Mouse (Mus musculus) inflammation-experienced regulatory T-cells, adult 6 months (primary cell): ENCODE measurements around the gene Dscaml1. TPM values are rescaled to one million over a fixed set of nuclear protein-coding genes. Genes with fewer than 3 reads are reported as not detected.

Source experiments
- ATAC-seq: one replicate; pipeline ENCODE4 v1.8.0; 2017
- polyA plus RNA-seq, 3 experiments: library from polyadenylated mRNA; unstranded; fragments of 100-300 nt; shearing (Covaris generic); gene quantifications; one replicate each; pipeline ENCODE4 v1.2.1; 2017

Gene Dscaml1
- polyA plus RNA-seq, 3 experiments from 2014 or later = not detected

DNA sequence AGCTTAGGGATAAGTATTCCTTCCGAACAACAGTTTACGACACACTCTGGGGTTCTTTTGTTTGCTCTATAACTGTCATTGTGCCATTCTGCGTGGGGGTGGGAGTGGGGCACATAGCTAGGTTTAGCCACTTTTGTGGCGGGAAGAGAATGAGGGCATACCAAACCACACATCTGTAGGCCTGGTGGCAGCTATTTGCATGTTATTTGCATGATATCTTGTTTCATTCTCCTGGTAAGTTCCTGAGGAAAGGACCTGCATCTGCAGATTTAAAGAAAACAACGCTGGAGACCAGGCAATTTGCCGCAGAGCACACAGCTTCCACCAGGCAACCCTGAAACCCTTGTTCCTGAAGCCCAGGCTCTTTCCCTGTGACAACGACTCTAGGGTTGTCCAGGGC, 30.8 kb downstream of the Dscaml1 start:
- no peak for ATAC-seq

DNA sequence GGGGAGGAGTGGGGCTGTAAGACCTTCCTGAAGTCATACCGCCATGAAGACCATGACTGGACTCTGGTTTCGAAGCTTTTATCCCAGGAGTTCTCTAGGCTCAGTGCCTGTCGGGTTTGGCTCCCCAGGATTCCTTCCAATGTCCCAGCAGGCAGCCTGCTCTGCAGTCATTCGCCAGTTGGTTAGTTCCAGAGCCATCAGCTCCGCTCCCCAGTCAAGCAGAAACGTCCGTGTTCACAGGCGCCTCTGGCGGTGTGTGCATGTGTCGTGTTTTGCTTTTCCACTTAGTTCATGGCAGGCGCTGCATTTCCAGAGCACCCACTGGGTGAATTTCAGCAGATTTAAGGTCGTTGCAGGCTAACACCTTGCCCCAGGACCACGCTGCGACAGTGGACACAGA, 31.9 kb downstream of the Dscaml1 start:
- ATAC-seq = no peak

DNA sequence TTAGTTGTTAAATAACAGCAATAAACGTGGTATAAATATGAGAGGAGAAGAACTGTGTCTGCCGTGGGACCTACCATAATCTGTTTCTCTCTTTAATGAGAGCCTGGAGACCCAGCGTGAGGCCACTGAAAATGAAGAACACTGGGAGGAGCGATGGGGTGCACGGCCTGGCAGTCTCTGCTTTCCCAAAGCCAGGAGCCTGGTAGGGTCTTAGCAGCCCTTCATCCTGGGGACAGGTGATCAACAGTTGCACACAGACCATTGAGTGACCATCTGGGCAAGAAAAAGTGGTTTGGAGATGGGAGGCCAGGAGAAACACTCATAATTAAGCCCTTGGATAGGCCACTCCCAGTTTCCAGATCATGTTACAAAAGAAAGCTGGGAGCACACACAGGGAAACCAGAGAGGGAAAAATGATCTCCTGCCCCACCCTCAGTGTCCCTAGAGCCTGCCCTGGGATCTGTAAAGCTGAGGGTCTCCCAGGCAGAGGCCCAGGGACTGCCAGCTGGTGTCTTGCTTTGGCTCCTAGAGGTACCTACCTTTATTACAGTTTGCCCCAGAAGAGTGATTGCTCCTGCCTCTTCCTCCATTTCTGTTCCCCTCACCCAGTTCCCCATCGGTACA, 39.1 kb downstream of the Dscaml1 start:
- ATAC-seq = no peak

DNA sequence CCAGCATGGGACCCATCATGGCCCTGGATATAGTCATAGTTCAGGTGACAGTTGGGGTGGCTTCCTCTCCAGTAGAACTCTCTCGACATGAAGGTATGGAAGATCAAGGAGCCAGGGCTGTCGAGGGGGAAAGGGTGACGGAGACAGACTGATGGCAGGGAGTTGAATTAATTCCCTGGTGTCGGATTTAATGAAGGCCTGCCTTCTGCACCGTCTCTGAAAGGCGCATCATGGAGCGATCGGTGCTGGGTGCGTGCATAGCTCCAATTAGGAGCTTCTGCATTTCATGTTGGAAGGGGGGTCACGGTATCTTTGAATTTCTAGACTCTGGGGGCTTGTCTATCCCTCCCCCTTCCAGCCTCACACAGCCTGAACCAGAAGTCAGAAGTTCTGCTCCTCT, 41.8 kb downstream of the Dscaml1 start:
- ATAC-seq = no peak

DNA sequence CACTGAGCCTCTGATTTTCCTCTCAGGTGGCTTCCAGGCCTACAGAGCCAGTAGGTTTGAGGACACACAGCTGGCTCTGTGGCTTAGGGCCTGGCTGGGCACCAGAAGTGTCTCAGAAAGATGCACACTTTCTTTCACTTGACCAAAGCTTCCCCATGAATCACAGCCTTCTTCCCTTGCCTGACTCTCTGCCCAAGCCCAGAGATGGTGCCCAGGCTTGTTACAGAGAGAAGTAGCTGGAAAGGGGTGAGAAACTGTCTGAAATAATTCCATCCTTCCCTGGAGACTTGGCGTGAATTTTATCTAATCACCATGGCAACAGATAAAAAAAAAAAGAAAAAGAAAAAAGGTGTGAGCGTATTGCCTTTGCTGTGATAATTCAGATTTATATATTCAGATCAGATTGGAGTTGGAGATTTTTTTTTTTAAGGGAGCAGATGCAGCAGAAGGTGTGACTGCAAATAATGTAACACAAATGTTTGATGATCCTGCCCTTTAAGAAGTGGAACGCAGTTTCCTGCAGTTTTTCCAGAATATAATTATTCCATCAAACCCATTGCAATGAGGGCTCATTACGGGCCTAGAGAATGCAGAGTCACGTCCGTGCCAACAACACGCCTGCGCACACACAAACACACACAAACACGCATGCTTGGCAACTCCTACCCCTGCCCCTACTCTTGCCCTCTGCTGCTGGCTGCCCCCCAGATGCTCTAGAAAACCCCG, 44.5 kb downstream of the Dscaml1 start:
- no peak for ATAC-seq

DNA sequence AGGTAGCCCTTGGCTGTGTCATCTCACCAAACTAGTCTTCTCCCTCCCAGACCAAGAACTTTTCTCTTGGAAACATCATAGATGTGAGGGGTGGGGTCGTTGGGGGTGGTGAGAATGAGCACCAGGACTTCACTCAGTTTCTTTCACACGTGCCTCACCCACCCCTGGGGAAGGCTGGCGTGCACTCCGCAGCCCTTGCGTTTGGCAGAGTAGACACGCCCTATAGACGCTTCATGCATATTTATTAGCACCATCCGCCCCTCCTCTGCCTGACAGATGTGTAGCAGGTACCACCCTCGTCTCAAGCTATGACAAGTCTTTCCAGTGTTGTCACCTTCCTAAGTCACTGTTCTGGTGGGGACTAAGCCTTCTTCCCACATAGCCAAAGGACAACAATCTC, 45.3 kb downstream of the Dscaml1 start:
- ATAC-seq = no peak

DNA sequence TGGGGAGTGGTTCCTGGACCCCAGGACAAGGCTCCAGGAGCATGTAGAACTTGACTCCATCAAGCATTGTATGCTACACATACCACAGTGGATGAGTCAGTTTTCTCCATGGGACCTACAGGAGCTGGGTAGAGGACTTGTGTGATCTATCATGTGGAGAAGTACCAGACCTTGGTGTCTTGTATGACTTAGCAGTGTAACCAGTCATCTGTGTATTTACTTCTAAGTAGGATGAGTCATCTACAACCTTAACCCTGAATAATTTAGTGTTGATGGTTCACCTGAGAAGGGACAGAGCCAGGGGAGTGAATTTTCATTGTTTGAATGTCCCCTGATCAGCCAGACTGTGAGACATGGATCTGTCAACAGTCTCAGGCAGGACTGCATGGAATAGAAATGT, 48.4 kb downstream of the Dscaml1 start:
- ATAC-seq = no peak

DNA sequence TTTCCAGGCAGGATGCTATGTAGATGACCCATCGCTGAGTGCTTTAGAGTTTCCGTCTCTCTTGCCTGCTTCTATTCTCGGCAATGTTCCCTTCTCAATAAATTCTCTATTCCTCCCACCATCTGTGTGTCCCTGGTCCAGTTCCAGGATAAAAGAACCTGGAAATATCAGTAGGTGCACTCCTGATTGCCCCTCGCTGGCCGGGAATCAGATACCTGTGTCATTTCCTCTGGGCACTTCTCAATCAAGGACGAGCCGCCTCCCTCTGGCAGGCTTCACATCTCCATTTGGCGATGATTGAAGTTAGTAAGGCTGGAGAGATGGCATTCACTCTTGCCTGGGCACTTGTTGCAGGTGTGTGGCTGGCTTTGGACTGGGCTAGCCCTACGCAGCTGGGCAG, 54.5 kb downstream of the Dscaml1 start:
- no peak for ATAC-seq

DNA sequence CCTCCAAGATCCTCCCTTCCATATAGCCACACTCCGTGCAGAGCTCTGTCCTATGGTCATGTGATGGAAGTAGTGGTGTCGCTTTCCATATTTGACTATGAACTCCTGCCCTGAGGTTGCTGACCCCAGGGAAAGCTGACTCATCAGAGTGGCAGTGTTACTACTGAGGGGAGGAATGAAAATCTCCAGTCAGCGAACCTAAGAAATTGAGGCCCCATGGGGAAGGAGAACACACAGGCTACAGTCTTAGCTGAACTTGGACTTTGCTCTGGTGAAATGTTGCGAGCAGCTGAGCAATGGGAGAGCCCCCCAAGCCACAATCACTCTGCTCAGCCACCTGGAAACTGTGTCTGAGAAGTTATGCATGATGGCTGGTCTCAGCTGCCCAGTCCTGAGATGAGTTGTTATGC, 60.2 kb downstream of the Dscaml1 start:
- no peak for ATAC-seq

DNA sequence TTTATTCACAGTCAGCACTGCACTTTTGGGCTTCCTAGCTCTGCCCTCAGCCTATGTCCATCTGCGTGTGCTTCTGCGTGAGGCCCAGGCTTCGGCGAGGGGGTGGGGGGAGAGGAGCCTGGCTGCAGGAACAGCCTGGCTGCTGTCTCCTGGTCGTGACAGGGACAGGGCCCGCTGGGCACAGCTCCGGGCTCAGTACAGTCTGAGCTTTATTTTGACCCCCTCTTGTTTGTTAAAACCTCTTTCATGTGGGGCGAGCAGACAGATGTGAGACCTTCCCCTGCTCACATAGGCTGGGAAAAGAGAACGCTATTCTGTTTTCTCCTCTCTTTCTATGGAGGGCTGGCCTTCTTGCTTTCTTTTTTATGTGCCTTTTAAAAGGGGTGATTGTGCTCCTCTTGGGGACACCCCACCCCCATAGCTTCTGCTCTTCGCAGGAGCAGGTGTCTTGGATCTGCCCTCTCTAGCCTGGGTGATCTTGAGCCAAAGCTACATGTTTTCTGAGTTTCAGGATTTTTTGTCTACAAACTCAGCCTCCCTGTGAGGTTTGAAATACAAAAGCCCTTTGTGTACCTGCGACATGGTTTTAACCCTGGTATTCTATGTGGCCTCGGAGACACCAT, 60.9 kb downstream of the Dscaml1 start:
- ATAC-seq = no peak

DNA sequence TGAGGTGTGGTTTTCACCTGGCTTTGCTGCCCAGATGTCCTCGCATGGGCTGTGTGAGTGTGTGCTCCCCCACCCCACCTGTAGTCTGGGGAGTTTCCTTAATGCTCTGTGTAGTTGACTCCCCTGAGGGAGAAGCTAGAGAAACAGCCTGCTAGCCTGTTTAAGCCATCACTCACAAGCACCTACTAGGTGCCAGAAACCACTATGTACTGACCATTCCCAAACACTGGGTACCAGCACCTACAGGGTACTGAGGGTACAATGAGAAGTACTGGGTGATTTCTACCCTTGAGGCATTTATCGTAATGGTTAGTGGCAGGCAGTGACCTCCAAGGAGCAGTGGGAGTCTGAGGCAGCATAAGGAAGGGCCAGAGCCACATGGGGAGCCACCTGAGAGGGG, 64.5 kb downstream of the Dscaml1 start:
- ATAC-seq = no peak

DNA sequence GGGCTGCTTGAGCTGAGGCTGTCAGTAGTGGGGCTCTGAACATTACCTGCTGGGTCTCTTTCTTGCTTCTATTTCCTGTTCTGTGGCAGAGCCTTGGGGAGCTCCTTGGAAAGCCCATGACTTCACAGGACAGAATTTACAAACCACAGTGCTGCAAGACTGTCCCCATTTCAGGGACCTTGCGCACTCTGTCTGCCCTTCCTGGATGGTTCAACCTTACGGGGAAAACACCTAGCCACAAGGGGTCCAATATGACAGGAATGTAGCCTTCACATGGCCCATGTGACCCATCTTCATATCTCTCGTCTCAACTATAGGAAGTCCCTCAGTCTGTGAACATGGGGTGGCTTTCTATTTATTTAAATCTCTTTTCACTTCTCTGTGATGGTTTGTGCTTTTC, 68.5 kb downstream of the Dscaml1 start:
- ATAC-seq = no peak

DNA sequence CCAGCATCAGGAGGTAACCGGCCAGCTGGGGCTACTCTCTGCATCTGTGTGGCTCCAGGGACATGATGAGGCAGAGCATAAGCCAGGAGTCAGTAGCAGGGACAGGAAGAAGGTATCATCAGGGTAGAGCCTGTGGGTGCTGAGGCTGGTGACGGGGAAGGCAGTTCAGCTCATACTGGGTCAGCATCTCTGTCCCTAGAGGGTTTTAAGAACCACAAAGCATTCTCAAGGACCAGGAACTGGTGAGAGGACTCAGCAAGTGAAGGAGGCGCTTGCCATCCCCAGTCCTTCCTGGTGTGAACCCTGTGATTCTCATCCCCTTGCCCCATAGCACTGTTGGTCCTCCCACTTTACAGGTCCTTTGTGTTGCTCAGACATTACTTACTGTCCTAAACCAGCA, 69.9 kb downstream of the Dscaml1 start:
- no peak for ATAC-seq

DNA sequence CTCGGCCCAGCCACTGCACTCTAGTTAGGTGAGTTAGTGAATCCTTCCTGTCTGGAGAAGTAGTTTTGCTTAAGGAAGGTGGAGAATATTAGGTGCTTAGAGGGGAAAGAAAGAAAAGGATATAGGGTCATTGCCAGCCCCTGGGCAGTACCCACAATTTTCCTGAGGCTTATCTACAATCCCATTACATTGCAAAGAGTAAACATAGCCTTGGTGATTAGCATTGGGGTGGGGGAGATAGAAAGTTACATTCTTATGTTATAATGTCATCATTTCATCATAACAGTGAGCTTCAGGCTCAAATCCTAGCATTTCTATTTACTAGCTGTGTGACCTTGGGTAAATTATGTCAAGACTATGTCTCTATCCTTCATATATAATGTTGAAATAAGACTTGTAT, 70.5 kb downstream of the Dscaml1 start:
- no peak for ATAC-seq

DNA sequence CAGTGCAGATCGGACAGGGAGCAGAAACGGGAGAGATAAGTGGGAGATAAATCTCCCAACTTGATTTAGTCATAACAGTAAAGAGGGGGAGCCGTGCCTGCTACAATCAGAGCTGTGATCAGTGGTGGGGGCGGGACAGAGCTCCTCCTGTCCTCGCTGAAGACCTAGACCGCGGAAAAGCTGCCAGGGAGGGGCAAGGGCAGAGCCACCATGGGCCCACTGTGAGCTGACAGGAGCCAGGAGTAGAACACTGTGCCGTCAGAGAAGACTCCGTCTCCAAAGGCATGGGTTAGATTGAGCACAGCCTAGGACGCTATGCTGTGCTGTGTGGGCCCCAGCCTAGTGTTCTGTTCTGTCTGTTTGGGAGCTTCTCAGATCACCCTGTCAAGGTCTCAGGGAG, 72.8 kb downstream of the Dscaml1 start:
- no peak for ATAC-seq

DNA sequence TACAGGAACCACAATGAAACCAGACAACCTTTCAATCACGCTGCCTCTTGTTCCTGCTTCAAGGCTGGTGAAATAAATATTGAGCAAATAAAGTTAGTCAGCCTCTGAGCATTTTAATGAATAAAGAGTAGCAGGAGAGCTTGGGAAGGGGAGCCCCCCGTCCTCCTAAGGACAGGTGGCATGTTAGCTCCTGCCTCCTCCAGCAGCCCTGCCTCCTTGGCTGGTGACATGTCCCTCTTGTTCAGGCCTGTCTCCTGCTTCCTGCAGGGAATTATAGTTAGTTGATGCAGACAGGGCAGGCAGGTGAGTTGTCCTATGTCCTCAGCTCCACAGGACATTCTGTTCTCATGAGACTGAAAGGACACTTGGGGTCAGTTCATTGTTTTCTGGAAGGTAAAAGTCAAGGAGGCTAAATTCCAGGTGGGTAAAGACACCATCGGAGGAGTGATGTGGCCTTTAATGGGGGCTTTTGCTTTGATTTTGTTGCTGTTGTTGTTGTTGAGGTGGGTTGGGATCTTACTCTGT, 73.7 kb downstream of the Dscaml1 start:
- ATAC-seq = no peak

DNA sequence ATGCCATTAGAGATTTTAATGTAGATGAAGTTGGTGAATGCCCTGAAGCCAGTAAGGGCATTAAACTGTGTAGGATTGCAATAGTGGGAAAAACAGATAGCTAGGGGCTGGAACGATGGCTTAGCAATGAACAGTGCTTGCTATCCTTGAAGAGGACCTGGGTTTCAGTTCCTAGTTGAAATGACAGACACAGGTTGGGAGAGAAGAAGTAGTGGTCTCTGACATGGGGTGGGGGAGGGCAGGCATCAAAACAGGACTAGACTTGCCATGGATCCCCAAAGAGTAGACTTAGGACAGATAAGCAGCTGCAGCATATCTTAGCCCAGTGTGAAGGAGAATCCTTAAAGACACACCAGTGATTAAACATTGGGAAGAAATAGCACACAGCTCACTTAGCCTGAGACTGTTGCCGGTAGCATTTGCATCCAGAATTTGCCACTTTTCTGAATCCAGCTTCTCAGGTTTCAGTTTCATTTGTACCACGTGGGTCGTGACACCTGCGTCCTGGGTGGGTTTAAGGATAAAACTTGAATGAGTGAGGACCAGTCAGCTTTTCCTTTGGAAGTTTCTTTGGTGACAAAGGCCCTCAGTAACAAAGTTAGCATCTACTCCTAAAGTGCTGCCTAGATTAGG, 75.0 kb downstream of the Dscaml1 start:
- no peak for ATAC-seq

DNA sequence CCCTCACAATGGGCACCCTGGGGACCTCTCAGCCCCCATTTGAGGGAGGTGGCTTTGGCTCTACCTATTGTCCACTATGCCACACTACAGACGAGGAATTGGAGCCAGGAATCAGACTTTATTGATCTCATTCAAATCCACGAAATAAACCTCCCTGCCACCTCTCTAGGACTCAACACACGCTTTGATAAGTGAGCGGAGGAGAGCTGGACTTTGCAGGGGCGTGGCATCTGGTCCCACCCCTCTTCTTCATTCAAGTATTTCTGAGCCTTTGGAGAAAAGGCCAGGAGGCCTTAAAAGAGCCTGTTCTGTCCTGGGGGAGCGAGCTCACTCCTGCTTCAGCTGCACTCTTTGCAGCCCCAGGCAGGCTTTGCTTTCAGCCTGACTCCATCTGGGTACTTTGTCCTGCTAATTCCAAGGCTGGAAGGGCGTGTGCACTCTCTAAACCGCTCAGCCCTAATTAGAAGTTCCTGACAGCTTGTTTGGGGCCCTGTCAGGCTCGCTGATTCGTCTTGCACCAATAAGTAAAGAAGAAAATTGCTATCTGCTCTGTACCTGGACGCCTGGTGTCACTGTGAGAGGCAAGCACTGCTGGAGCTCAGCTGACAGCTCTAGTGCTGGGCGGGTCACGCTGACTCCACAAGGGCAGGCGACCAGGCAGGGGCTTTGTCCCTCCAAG, 75.7 kb downstream of the Dscaml1 start:
- ATAC-seq = no peak

DNA sequence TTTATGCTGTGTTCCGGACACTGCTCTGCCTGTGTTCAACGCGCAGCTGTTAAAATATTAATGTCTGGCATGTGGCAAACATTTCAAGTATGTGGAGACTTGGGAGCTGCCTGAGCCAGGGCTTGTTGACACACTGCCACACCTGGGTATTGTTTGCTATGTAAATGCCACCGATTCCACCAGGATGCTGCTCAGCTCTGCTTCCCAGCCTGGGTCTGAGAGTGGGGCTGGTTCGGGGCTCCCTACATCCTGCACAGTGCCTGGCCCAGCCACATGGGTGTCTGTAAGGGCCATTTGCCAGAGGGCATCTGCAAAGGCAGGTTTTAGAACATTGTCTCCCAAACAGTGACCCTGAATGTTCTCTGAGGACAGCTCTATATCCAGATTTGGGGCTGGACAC, 78.5 kb downstream of the Dscaml1 start:
- ATAC-seq = no peak

DNA sequence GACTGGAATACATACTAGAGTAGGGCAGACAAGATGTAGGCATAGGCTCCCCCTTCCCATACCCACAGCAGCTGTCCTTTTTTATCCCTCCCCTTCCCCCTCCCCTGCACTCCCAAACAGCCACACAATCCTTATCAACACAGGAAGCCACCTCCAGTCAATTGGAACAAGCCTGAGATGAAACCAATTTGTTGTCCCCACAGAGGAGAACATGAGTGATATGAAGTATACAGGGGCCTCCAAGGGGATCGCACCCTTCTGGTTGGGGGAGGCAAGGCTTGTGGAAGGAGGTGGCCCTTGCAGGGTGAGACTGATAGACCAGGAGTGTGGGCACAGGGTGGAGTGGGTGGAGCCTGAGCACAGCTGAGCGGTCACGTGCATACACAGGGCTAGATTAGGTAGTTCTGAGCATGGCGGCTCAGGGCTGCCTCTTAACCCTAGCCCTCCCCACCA, 79.1 kb downstream of the Dscaml1 start:
- ATAC-seq = no peak

DNA sequence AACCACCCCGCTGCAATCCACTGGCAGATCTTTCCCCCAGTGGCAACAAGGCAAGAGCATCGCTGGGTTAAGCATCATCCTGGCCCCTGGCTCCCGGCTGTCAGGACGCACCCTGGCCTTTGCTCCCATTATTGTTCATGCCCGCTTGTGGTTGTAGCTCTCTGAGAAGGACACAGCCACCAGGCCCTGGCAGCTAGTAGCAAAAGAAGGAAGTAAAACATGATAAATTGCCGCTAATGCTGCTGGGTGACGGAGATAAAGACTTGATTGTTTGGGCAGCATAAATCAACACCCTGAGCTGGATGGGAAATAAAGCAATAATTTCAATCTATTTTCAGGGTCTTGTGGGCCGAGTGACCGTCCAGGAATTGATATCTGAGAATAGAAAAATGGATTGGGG, 81.1 kb downstream of the Dscaml1 start:
- ATAC-seq = no peak

DNA sequence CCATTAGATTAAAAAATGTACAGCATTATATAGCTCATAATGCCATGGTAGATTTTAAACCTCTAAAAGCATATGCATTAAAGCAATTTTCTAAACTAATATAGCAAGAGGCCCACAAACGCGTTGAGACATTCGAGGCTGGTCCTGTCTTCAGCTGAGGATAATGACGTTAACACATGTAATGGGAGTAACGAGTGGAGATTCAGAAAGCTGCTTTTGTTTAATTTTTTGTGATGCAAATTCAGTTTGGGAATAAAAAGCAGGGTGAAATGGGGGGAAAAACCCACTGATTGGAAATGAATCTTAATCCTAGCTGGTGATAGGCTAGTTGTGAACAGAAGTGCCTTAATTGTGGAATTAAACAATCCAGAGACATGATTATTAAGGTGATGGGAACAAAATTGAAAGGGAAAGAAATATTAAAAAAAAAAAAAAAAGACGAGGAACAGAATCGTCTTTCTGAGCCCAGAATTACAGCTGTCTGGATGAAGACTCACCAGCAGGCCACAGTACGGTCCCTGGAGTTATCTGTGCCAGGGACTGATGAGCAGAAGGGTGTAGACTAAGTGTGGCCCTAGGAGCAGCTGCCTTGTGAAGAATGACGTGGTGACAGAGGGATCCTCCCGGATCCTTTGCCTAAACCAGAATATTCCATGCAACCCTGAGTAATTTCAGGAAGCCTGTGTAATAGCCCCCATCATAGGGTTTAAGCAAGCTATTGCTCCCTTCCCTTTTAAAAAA, 84.5 kb downstream of the Dscaml1 start:
- no peak for ATAC-seq
